25 mouse cellular contexts compared by ENCODE assay signal in the genomic region with DNA sequence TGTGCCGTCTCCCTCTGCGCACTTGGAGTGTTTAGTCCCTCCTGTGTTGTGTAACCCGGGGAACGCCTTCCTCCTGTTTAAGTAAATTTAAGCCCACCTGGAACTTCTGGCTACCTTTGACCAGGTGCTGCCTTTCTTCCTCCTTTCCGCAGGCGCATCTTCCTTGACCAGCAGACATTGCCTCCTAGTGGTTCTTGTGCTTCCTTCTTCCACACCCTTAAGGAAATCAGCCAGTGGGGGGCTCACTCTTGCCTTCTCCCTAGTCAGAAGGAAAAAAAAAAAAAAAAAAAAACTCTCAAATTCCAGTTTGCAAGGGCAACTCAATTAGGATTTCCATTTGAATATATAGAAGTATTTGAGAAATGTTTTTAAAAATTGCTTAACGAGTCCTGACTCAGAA. TPM values are rescaled to one million over a fixed set of nuclear protein-coding genes. Genes with fewer than 3 reads are reported as not detected.
DNase-seq lines count a peak whose midpoint lies in the region; ATAC-seq and TF ChIP-seq lines count a peak whose summit lies in the region.
"Had no signal": no experiment of that assay in that cellular context is flagged by ENCODE, and none has a peak within 500 bp of the region (broad histone marks: within the 10 kb centered on the region; RNA-seq: fewer than 3 reads in every experiment).

No protein-coding gene starts in this region.

- H3K4me1 ChIP-seq in heart, postnatal 0 days (ENCODE audit: control insufficient read depth, insufficient read depth) = no peaks in the 10 kb centered on the region
- no peaks in the 10 kb centered on the region for H3K4me1 ChIP-seq in heart, embryonic 12.5 days (replicated peaks)
- H3K4me1 ChIP-seq in lung, postnatal 0 days (ENCODE audit: insufficient read depth, low read depth, low read length) = no peaks in the 10 kb centered on the region
- H3K4me1 ChIP-seq in stomach, postnatal 0 days (replicated peaks; ENCODE audit: control insufficient read depth, insufficient read depth) = no peaks in the 10 kb centered on the region
- H3K4me1 ChIP-seq: embryonic facial prominence, embryonic 15.5 days; heart, embryonic 10.5 days; limb, embryonic 15.5 days; liver, embryonic 15.5 days had no signal

- no peaks in the 10 kb centered on the region for H3K36me3 ChIP-seq in heart, postnatal 0 days (replicated peaks; ENCODE audit: control insufficient read depth, insufficient read depth, low read length)
- H3K36me3 ChIP-seq in heart, embryonic 12.5 days = no peaks in the 10 kb centered on the region
- H3K36me3 ChIP-seq in lung, postnatal 0 days (ENCODE audit: insufficient read depth, low read length) = no peaks in the 10 kb centered on the region
- H3K36me3 ChIP-seq in stomach, postnatal 0 days (ENCODE audit: control insufficient read depth, insufficient read depth, low read length) = no peaks in the 10 kb centered on the region
- H3K36me3 ChIP-seq: embryonic facial prominence, embryonic 15.5 days; heart, embryonic 10.5 days; limb, embryonic 15.5 days; liver, embryonic 15.5 days had no signal

- WGBS in heart, postnatal 0 days = 61% methylated on average over 7 of the region's 7 CpGs
- WGBS in heart, embryonic 12.5 days = 46% methylated on average over 7 of the region's 7 CpGs
- 63% methylated on average over 6 of the region's 7 CpGs for WGBS in lung, postnatal 0 days
- WGBS in stomach, postnatal 0 days = 65% methylated on average over 7 of the region's 7 CpGs

- no peak overlapping the region for H3K27ac ChIP-seq in heart, postnatal 0 days (ENCODE audit: low read depth)
- H3K27ac ChIP-seq in heart, embryonic 12.5 days (ENCODE audit: poor library complexity, severe bottlenecking) = no peak overlapping the region
- no peak overlapping the region for H3K27ac ChIP-seq in lung, postnatal 0 days (ENCODE audit: low read length)
- H3K27ac ChIP-seq in stomach, postnatal 0 days (replicated peaks) = no peak overlapping the region
- H3K27ac ChIP-seq: embryonic facial prominence, embryonic 15.5 days; heart, embryonic 10.5 days; hindbrain, embryonic 14.5 days; limb, embryonic 15.5 days; liver, embryonic 15.5 days had no signal

- no peaks in the 10 kb centered on the region for H3K27me3 ChIP-seq in heart, postnatal 0 days (ENCODE audit: control insufficient read depth, insufficient read depth, low read length)
- no peaks in the 10 kb centered on the region for H3K27me3 ChIP-seq in heart, embryonic 12.5 days (replicated peaks)
- H3K27me3 ChIP-seq in lung, postnatal 0 days (replicated peaks; ENCODE audit: insufficient read depth, low read length) = no peaks in the 10 kb centered on the region; the same call in 1 of the 2 replicates
- H3K27me3 ChIP-seq in stomach, postnatal 0 days (ENCODE audit: control insufficient read depth, insufficient read depth, low read length) = no peaks in the 10 kb centered on the region
- H3K27me3 ChIP-seq: CH12.LX; embryonic facial prominence, embryonic 15.5 days; limb, embryonic 15.5 days had no signal

- no peak overlapping the region for H3K4me3 ChIP-seq in heart, postnatal 0 days (ENCODE audit: low read depth, low read length)
- no peak overlapping the region for H3K4me3 ChIP-seq in heart, embryonic 12.5 days
- no peak overlapping the region for H3K4me3 ChIP-seq in lung, postnatal 0 days (ENCODE audit: low read depth, low read length)
- H3K4me3 ChIP-seq in stomach, postnatal 0 days (ENCODE audit: low read depth, low read length) = no peak overlapping the region
- H3K4me3 ChIP-seq: embryonic facial prominence, embryonic 15.5 days; heart, embryonic 10.5 days; limb, embryonic 15.5 days; liver, embryonic 15.5 days had no signal

- no peak overlapping the region for H3K4me2 ChIP-seq in heart, postnatal 0 days (ENCODE audit: low read depth, low read length)
- no peak overlapping the region for H3K4me2 ChIP-seq in heart, embryonic 12.5 days
- no peak overlapping the region for H3K4me2 ChIP-seq in lung, postnatal 0 days (replicated peaks; ENCODE audit: low read depth, low read length)
- no peak overlapping the region for H3K4me2 ChIP-seq in stomach, postnatal 0 days (replicated peaks; ENCODE audit: low read depth)
- H3K4me2 ChIP-seq: embryonic facial prominence, embryonic 15.5 days; hindbrain, embryonic 14.5 days; limb, embryonic 15.5 days; liver, embryonic 15.5 days; midbrain, embryonic 11.5 days had no signal

- no peak for ATAC-seq in heart, postnatal 0 days (ENCODE audit: insufficient read depth, low read depth)
- ATAC-seq in heart, embryonic 12.5 days (ENCODE audit: insufficient number of reproducible peaks, low FRiP score) = no peak
- no peak for ATAC-seq in lung, postnatal 0 days
- ATAC-seq in stomach, postnatal 0 days (ENCODE audit: low FRiP score, low TSS enrichment) = no peak
- ATAC-seq: forebrain, embryonic 16.5 days had no signal

- peak; percentile 22; the same call in 1 of the 2 replicates for TF ChIP-seq CTCF in heart, postnatal 0 days (IDR thresholded peaks at IDR 0.05; ENCODE audit: low read depth)
- TF ChIP-seq CTCF in lung, postnatal 0 days (IDR thresholded peaks at IDR 0.05) = peak; percentile 36; the same call in 1 of the 2 replicates
- peak; percentile 48 for TF ChIP-seq CTCF in stomach, postnatal 0 days (IDR thresholded peaks at IDR 0.05; ENCODE audit: low read depth)

- TF ChIP-seq EP300 in heart, postnatal 0 days (IDR thresholded peaks at IDR 0.05; ENCODE audit: low read depth) = no peak
- no peak for TF ChIP-seq EP300 in lung, postnatal 0 days (IDR thresholded peaks at IDR 0.05)
- no peak for TF ChIP-seq EP300 in stomach, postnatal 0 days (optimal IDR thresholded peaks at IDR 0.05)

- DNase-seq in heart, postnatal 0 days (ENCODE audit: low spot score) = no peak
- no peak for DNase-seq in lung, postnatal 0 days (ENCODE audit: low spot score)
- no peak for DNase-seq in lung, postnatal 4 days
- peak; percentile 45 for DNase-seq in R1 (ENCODE audit: low read depth, low spot score)
- DNase-seq in stomach, postnatal 0 days (ENCODE audit: low spot score) = no peak
- DNase-seq in layer of hippocampus, adult 11-12 months (ENCODE audit: low spot score) = no peak
- DNase-seq in ovary, postnatal 10 days (ENCODE audit: low spot score) = no peak
- DNase-seq: B cell, adult 2 months; cerebellum, adult 18-20 months; cerebellum, postnatal 14 days; kidney, postnatal 36 days; left cerebral cortex, postnatal 4 days; retina, postnatal 1 day; right cerebral cortex, postnatal 25 days; spleen, adult 18-20 months had no signal

- no peak overlapping the region for H3K9ac ChIP-seq in heart, postnatal 0 days (replicated peaks; ENCODE audit: low read depth, low read length)
- no peak overlapping the region for H3K9ac ChIP-seq in heart, embryonic 12.5 days
- H3K9ac ChIP-seq in lung, postnatal 0 days (replicated peaks; ENCODE audit: low read depth) = no peak overlapping the region
- H3K9ac ChIP-seq in stomach, postnatal 0 days (ENCODE audit: low read length) = no peak overlapping the region
- H3K9ac ChIP-seq: embryonic facial prominence, embryonic 15.5 days; hindbrain, embryonic 14.5 days; limb, embryonic 15.5 days; liver, embryonic 15.5 days had no signal

- no peaks in the 10 kb centered on the region for H3K9me3 ChIP-seq in heart, postnatal 0 days (replicated peaks; ENCODE audit: control insufficient read depth, low read length)
- no peaks in the 10 kb centered on the region for H3K9me3 ChIP-seq in heart, embryonic 12.5 days (replicated peaks)
- H3K9me3 ChIP-seq in lung, postnatal 0 days (ENCODE audit: low read length) = no peaks in the 10 kb centered on the region
- H3K9me3 ChIP-seq in stomach, postnatal 0 days (ENCODE audit: control insufficient read depth, low read length) = no peaks in the 10 kb centered on the region
- H3K9me3 ChIP-seq: embryonic facial prominence, embryonic 15.5 days; heart, embryonic 10.5 days; limb, embryonic 15.5 days; liver, embryonic 15.5 days had no signal

RNA-seq across cellular contexts. Expression of a gene that starts 4.8 kb away (rescaled TPM):
- total RNA-seq in heart, postnatal 0 days (2014; rRNA removed; ENCODE audit: low replicate concordance) = 12.0 and 16.7 TPM in 2 replicates
- polyA plus RNA-seq in heart, postnatal 0 days (2015; fragmentation: Nextera tagmentation; extraction: Ambion mirVana) = 9.7 and 9.9 TPM in 2 replicates
- 57.6 and 59.9 TPM in 2 replicates for polyA plus RNA-seq in heart, embryonic 12.5 days (2016; fragmentation: Nextera tagmentation; extraction: Ambion mirVana)
- polyA plus RNA-seq in lung, postnatal 0 days (2015; fragmentation: Nextera tagmentation; extraction: Ambion mirVana) = 3.3 and 3.9 TPM in 2 replicates
- polyA plus RNA-seq in stomach, postnatal 0 days (2015; fragmentation: Nextera tagmentation; extraction: Ambion mirVana) = 7.5 and 10.8 TPM in 2 replicates
- total RNA-seq: CH12.LX; monocyte, adult 5-6 weeks had no signal
